Mouse (Mus musculus) CH12.LX (cell line): ENCODE data around the gene Spsb4. TPM values are rescaled to one million over a fixed set of nuclear protein-coding genes. Genes with fewer than 3 reads are reported as not detected.

Source experiments
- DNase-seq: peaks from one replicate; pipeline ENCODE4 v3.0.0-alpha.2; 2013; ENCODE audit errors: extremely low read depth
- H3K27ac ChIP-seq: 2 replicates; pipeline ENCODE4 v1.5.1; 2012; ENCODE audit warnings: low read depth, mild to moderate bottlenecking, control low read depth, moderate library complexity; ENCODE audit not compliant: insufficient read depth
- H3K27me3 ChIP-seq: replicated peaks from 2 replicates; pipeline ENCODE3; 2012; ENCODE audit warnings: inconsistent platforms
- H3K36me3 ChIP-seq, 2 experiments: replicated peaks in 1 of 2; 2 replicates each; pipeline versions ENCODE3 to v1.6.1; 2012; ENCODE audit warnings: inconsistent platforms in 1 of 2, low read length in 1 of 2, mild to moderate bottlenecking in 1 of 2, mixed read lengths in 1 of 2, moderate library complexity in 1 of 2; ENCODE audit not compliant: control insufficient read depth in 1 of 2, insufficient read depth in 1 of 2
- H3K4me1 ChIP-seq, 2 experiments: 2 replicates each; pipeline ENCODE4 v1.6.1; 2012; ENCODE audit warnings: inconsistent platforms in 1 of 2, moderate library complexity in 1 of 2; ENCODE audit not compliant: insufficient read depth in 2 of 2, control insufficient read depth in 1 of 2
- H3K4me2 ChIP-seq: 2 replicates; pipeline ENCODE4 v1.6.1; 2012; ENCODE audit warnings: low read depth, mild to moderate bottlenecking, control low read depth; ENCODE audit not compliant: poor library complexity, insufficient read depth, severe bottlenecking
- H3K4me3 ChIP-seq, 3 experiments: fragments of 150-350 bp in 1 of 3; sonication (generic) in 1 of 3; replicated peaks in 1 of 3; 2 replicates each; pipeline versions ENCODE3 to v1.5.1; 2011 to 2012; ENCODE audit warnings: low read depth in 2 of 3, low read length in 2 of 3, mild to moderate bottlenecking in 2 of 3, moderate library complexity in 2 of 3, control low read depth in 1 of 3, improper control_type of control experiment in 1 of 3, inconsistent platforms in 1 of 3, mixed read lengths in 1 of 3; ENCODE audit not compliant: poor library complexity in 1 of 3
- H3K79me2 ChIP-seq: replicated peaks from 2 replicates; pipeline ENCODE4 v1.6.1; 2012; ENCODE audit warnings: mild to moderate bottlenecking, moderate library complexity; ENCODE audit not compliant: control insufficient read depth, poor library complexity, insufficient read depth, severe bottlenecking; ENCODE audit errors: extremely low read depth
- H3K9ac ChIP-seq: 2 replicates; pipeline ENCODE4 v1.6.1; 2012; ENCODE audit warnings: low read depth, mild to moderate bottlenecking, control low read depth, moderate library complexity; ENCODE audit not compliant: insufficient read depth
- H3K9me3 ChIP-seq: replicated peaks from 2 replicates; pipeline ENCODE3; 2012; ENCODE audit warnings: low read length, inconsistent platforms, mixed read lengths
- BHLHE40 ChIP-seq: IDR thresholded peaks from 2 replicates; pipeline ENCODE4 v1.6.1; 2011; ENCODE audit warnings: mild to moderate bottlenecking, low read depth, low read length, improper control_type of control experiment
- CHD1 ChIP-seq: IDR thresholded peaks from 2 replicates; pipeline ENCODE4 v1.6.1; 2012; ENCODE audit warnings: low read depth, low read length, improper control_type of control experiment, inconsistent platforms
- CHD2 ChIP-seq: IDR thresholded peaks from 2 replicates; pipeline ENCODE4 v1.6.1; 2011; ENCODE audit warnings: low read length, improper control_type of control experiment
- CTCF ChIP-seq, 2 experiments: IDR thresholded peaks in 1 of 2; conservative IDR thresholded peaks in 1 of 2; 2 replicates each; pipeline ENCODE4 v1.5.1; 2011 to 2012; ENCODE audit warnings: low read depth in 2 of 2, low read length in 2 of 2, improper control_type of control experiment in 1 of 2, inconsistent platforms in 1 of 2, mild to moderate bottlenecking in 1 of 2, moderate library complexity in 1 of 2
- E2F4 ChIP-seq: IDR thresholded peaks from 2 replicates; pipeline ENCODE4 v1.6.1; 2011; ENCODE audit warnings: low read depth, low read length, improper control_type of control experiment; ENCODE audit not compliant: insufficient replicate concordance
- ETS1 ChIP-seq: conservative IDR thresholded peaks from 2 replicates; pipeline ENCODE4 v1.6.1; 2012; ENCODE audit warnings: low read depth, mild to moderate bottlenecking, inconsistent platforms, low read length, improper control_type of control experiment, moderate library complexity
- HCFC1 ChIP-seq: IDR thresholded peaks from 2 replicates; pipeline ENCODE4 v1.6.1; 2012; ENCODE audit warnings: low read depth, mild to moderate bottlenecking, inconsistent platforms, low read length, improper control_type of control experiment
- IRF4 ChIP-seq: IDR thresholded peaks from 2 replicates; pipeline ENCODE4 v1.6.1; 2014; ENCODE audit warnings: low read depth, mild to moderate bottlenecking, inconsistent platforms, low read length, improper control_type of control experiment
- MAX ChIP-seq: IDR thresholded peaks from 2 replicates; pipeline ENCODE4 v1.6.1; 2011; ENCODE audit warnings: low read length, improper control_type of control experiment
- MAZ ChIP-seq: IDR thresholded peaks from 2 replicates; pipeline ENCODE4 v1.6.1; 2012; ENCODE audit warnings: low read depth, mild to moderate bottlenecking, inconsistent platforms, low read length, improper control_type of control experiment, moderate library complexity
- MXI1 ChIP-seq: IDR thresholded peaks from 2 replicates; pipeline ENCODE4 v1.6.1; 2011; ENCODE audit warnings: mild to moderate bottlenecking, low read depth, low read length, improper control_type of control experiment
- MYC ChIP-seq: IDR thresholded peaks from 2 replicates; pipeline ENCODE4 v1.6.1; 2011; ENCODE audit warnings: low read depth, mild to moderate bottlenecking, improper control_type of control experiment, low read length
- NRF1 ChIP-seq: IDR thresholded peaks from 2 replicates; pipeline ENCODE4 v1.6.1; 2014; ENCODE audit warnings: low read depth, mild to moderate bottlenecking, inconsistent platforms, low read length, improper control_type of control experiment, moderate library complexity
- POLR2A ChIP-seq: IDR thresholded peaks from 2 replicates; pipeline ENCODE4 v1.6.1; 2011; ENCODE audit warnings: low read depth, mild to moderate bottlenecking, improper control_type of control experiment, low read length
- POLR2AphosphoS2 ChIP-seq: IDR thresholded peaks from 2 replicates; pipeline ENCODE4 v1.6.1; 2011; ENCODE audit warnings: low read depth, low read length, improper control_type of control experiment
- SIN3A ChIP-seq: IDR thresholded peaks from 2 replicates; pipeline ENCODE4 v1.6.1; 2012; ENCODE audit warnings: low read length, improper control_type of control experiment, inconsistent platforms
- TBP ChIP-seq: conservative IDR thresholded peaks from 2 replicates; pipeline ENCODE4 v1.6.1; 2011; ENCODE audit warnings: low read depth, low read length, improper control_type of control experiment
- TCF12 ChIP-seq: IDR thresholded peaks from 2 replicates; pipeline ENCODE4 v1.6.1; 2014; ENCODE audit warnings: low read depth, mild to moderate bottlenecking, inconsistent platforms, low read length, improper control_type of control experiment
- USF2 ChIP-seq: conservative IDR thresholded peaks from 2 replicates; pipeline ENCODE4 v1.6.1; 2011; ENCODE audit warnings: low read depth, low read length, improper control_type of control experiment
- ZKSCAN1 ChIP-seq: IDR thresholded peaks from 2 replicates; pipeline ENCODE4 v1.6.1; 2012; ENCODE audit warnings: low read depth, inconsistent platforms, low read length, improper control_type of control experiment, borderline replicate concordance
- ZNF384 ChIP-seq: IDR thresholded peaks from 2 replicates; pipeline ENCODE4 v1.6.1; 2012; ENCODE audit warnings: low read depth, low read length, improper control_type of control experiment, inconsistent platforms
- dilution Hi-C: fragments of 300-500 bp; cut with MboI; formaldehyde crosslinking; loops from 2 replicates; pipeline ENCODE4 v1.14.3; 2020; ENCODE audit warnings: low sequenced_read_pairs; ENCODE audit not compliant: extremely low pct_unique_long_range_greater_than_20kb, extremely low pct_ligation_motif_present
- in situ Hi-C: fragments of 300-500 bp; cut with MboI; formaldehyde crosslinking; loops from 3 replicates; pipeline ENCODE4 v1.14.3; 2019; ENCODE audit warnings: low sequenced_read_pairs, low pct_ligation_motif_present, low pct_unique_long_range_greater_than_20kb, mixed read lengths
- polyA plus RNA-seq: library from polyadenylated mRNA; unstranded; fragments of >175 nt; gene quantifications from 2 replicates; pipeline ENCODE4 v1.2.1, GENCODE M21; 2012; ENCODE audit warnings: low read depth; ENCODE audit not compliant: insufficient read length
- total RNA-seq, 2 experiments: library from RNA; depleted of rRNA; stranded (reverse); fragments of 300-350 nt in 1 of 2; fragments of >200 nt in 1 of 2; gene quantifications; 2 replicates each; pipeline ENCODE4 v1.2.3; 2012 to 2014

Gene Spsb4
- total and polyA plus RNA-seq, 3 experiments: not detected

DNA sequence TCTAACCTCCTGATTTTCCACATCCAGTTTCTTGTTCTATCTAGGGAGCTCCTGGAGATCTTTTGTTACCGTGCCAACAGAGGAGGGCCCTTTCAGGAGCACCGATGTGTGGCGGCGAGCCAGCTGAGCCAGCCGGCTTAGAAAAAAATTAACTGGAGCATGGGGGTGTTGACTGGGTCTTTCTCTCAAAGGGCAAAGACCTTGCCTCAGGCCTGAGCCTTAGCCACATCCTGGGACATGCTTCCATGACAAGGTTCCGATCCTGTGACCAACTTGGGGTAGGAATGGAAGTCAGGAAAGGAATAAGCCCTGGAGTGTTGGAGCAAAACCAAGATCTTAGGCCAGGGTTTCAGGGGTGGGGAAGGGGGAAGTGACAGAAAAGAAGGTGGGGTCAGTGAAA, 2.9 kb downstream of the Spsb4 start:
- in situ Hi-C loops: no loop called here
- H3K9me3 ChIP-seq: peaks cover 5% of the 10 kb centered on the region
- no peaks in the 10 kb centered on the region for H3K36me3 ChIP-seq
- peaks cover 54% of the 10 kb centered on the region for H3K27me3 ChIP-seq
- H3K27ac ChIP-seq: no peak overlapping the region
- no peak overlapping the region for H3K4me2 ChIP-seq
- peaks cover 0 to 3% of the 10 kb centered on the region in 2 experiments; a peak in 2 of 4 replicates for H3K4me1 ChIP-seq
- dilution Hi-C loops: no loop called here
- H3K9ac ChIP-seq: no peak overlapping the region
- no peak for DNase-seq
- H3K79me2 ChIP-seq: no peaks in the 10 kb centered on the region
- TF ChIP-seq ETS1: no peak
- no peak for TF ChIP-seq NRF1
- no peak for TF ChIP-seq E2F4
- TF ChIP-seq SIN3A: no peak
- no peak for TF ChIP-seq USF2
- TF ChIP-seq MAX: no peak
- TF ChIP-seq POLR2AphosphoS2: no peak
- no peak for TF ChIP-seq ZNF384
- TF ChIP-seq CHD1: no peak
- TF ChIP-seq TBP: no peak
- no peak for TF ChIP-seq CTCF (conservative IDR thresholded peaks at IDR 0.05 in 1 of 2, IDR thresholded peaks at IDR 0.05 in 1 of 2; ENCODE audit: low read depth in 2 of 2, low read length in 2 of 2)
- no peak for TF ChIP-seq ZKSCAN1
- TF ChIP-seq MXI1: no peak
- TF ChIP-seq CHD2: no peak
- no peak for TF ChIP-seq MYC
- no peak for TF ChIP-seq MAZ
- TF ChIP-seq POLR2A: no peak
- H3K4me3 ChIP-seq: no peak overlapping the region

DNA sequence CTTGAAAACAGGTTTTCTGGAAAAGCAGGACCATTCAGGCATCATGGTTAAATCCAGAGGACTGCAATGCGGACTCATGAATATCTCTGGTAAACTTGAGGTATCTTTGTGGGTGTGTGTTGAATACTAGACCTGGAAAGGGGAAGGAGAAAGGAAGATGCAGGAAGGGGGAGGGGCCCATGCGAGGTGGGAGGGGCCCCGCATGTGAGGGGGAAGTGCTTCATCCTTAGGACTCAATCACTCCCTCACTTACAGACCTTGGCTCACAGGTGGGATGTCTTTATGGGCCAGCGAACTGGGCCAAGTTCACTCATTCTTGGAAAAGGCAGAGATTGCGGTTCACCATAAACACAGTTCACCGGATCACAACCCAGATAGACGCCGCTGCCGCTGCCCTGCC, 4.9 kb downstream of the Spsb4 start:
- Histone ChIP-seq H3K4me3 (no peak overlapping the region), H3K79me2 (no peaks in the 10 kb centered on the region), H3K27me3 (peaks cover 46% of the 10 kb centered on the region), H3K9me3 (peaks cover 10% of the 10 kb centered on the region), H3K9ac (no peak overlapping the region), H3K36me3 (no peaks in the 10 kb centered on the region), H3K4me2 (no peak overlapping the region), H3K27ac (no peak overlapping the region), H3K4me1 (peaks cover 0 to 15% of the 10 kb centered on the region in 2 experiments; a peak in 2 of 4 replicates)
- dilution Hi-C loops (no loop called here), in situ Hi-C loops (no loop called here)
- TF ChIP-seq ZKSCAN1 (no peak), MYC (no peak), NRF1 (no peak), BHLHE40 (no peak), TCF12 (no peak), POLR2AphosphoS2 (no peak), ETS1 (no peak), IRF4 (no peak), TBP (no peak), POLR2A (no peak), MAZ (no peak), HCFC1 (no peak)
- no peak for DNase-seq
